8 mouse cellular contexts compared by ENCODE assay signal in the genomic region with DNA sequence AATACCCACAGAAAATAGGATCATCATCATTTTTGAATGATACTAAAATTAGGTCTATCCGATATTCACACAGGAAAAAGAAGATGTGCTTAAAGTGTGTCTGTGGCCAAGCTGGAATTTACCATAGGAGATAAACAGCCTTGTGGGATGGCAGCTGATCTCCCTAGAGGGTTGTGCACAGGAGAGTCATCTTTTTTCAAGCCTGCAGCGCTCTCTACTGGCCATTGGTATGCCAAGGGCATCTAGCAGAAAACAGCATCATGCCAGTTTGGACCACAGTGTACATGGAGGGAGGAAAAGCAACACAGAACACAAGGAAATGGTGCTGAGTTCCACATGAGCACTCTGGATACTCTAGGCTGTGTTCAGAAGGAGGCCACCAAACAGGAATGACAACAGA.
DNase-seq lines count a peak whose midpoint lies in the region; TF ChIP-seq lines count a peak whose summit lies in the region.

No protein-coding gene starts in this region.

- H3K27me3 ChIP-seq in liver, adult 2 months (ENCODE audit: control insufficient read depth, insufficient read depth, low read length): no peaks in the 10 kb centered on the region

- no peaks in the 10 kb centered on the region for H3K36me3 ChIP-seq in liver, adult 2 months (ENCODE audit: control insufficient read depth, insufficient read depth, low read length)

- WGBS in liver, adult 2 months: 28% methylated on average over 2 of the region's 2 CpGs

- peak; percentile 8 for DNase-seq in CD4-positive helper T cell, adult 2 months (ENCODE audit: low read depth, low spot score)
- peak; percentile 2 for DNase-seq in T-cell, adult 2 months (ENCODE audit: low spot score)
- peak; percentile 44 to 70 for DNase-seq in cerebellum, postnatal 4 days (ENCODE audit: low spot score in 2 of 2)
- DNase-seq in heart, adult 8-10 months (ENCODE audit: low spot score): peak; percentile 5
- DNase-seq in kidney, postnatal 10 days: peak; percentile 80
- peak; percentile 28 for DNase-seq in liver, adult 2 months (ENCODE audit: extremely low read depth, low read depth, low spot score)
- peak; percentile 30 for DNase-seq in naive thymus-derived CD4-positive, alpha-beta T cell, adult 2 months (ENCODE audit: low read depth)
- peak; percentile 37 for DNase-seq in thymus, postnatal 0 days (ENCODE audit: low spot score)

- no peaks in the 10 kb centered on the region for H3K79me2 ChIP-seq in liver, adult 2 months (ENCODE audit: control insufficient read depth, insufficient read depth, low read length)

- H3K9ac ChIP-seq in liver, adult 2 months (ENCODE audit: low read depth, low read length): no peak overlapping the region

- no peaks in the 10 kb centered on the region for H3K4me1 ChIP-seq in liver, adult 2 months (ENCODE audit: control insufficient read depth, insufficient read depth, low read length)

- no peak overlapping the region for H3K27ac ChIP-seq in liver, adult 2 months (replicated peaks; ENCODE audit: insufficient read depth, low read depth, low read length)

- TF ChIP-seq CTCF in liver, adult 2 months (IDR thresholded peaks at IDR 0.05; ENCODE audit: low read depth, low read length): peak; percentile 55

- no peak for TF ChIP-seq POLR2A in liver, adult 2 months (IDR thresholded peaks at IDR 0.05; ENCODE audit: extremely low read depth, insufficient read depth, low read length)

- H3K4me3 ChIP-seq in liver, adult 2 months (ENCODE audit: insufficient read depth, low read depth, low read length): no peak overlapping the region

Comparison
In these comparisons a context has a peak if more than half of its experiments do, and no peak if none do; other contexts are left out.
1. DNase-seq: peak in every context shown above with its lines; median percentile 80 in kidney, postnatal 10 days; 57 in cerebellum, postnatal 4 days; 37 in thymus, postnatal 0 days; 30 in naive thymus-derived CD4-positive, alpha-beta T cell, adult 2 months; 28 in liver, adult 2 months; 8 in CD4-positive helper T cell, adult 2 months; 5 in heart, adult 8-10 months; 2 in T-cell, adult 2 months.